Mouse (Mus musculus) midbrain, embryonic 15.5 days (tissue): Measurements from ENCODE around the gene Prcc. TPM values are rescaled to one million over a fixed set of nuclear protein-coding genes. Genes with fewer than 3 reads are reported as not detected.
"Not testable (repeated sequence)": the region's sequence is repeated elsewhere in the genome, so short reads cannot be mapped to it uniquely, and the experiment has no call there.

ENCODE experiments used
- ATAC-seq: fragments of 200-750 bp; cut with Nextera tagmentation; replicated peaks from 2 replicates; pipeline ENCODE4 v1.8.0; 2017; ENCODE audit warnings: moderate TSS enrichment
- H3K27ac ChIP-seq: fragments of 300-500 bp; sonication (generic); 2 replicates; pipeline ENCODE4 v1.5.1; 2015; ENCODE audit warnings: mild to moderate bottlenecking, inconsistent platforms
- H3K27me3 ChIP-seq: fragments of 300-500 bp; sonication (generic); replicated peaks from 2 replicates; pipeline ENCODE4 v1.6.1; 2015; ENCODE audit warnings: inconsistent platforms
- H3K36me3 ChIP-seq: fragments of 300-500 bp; sonication (generic); replicated peaks from 2 replicates; pipeline ENCODE4 v1.6.1; 2015; ENCODE audit warnings: inconsistent platforms
- H3K4me1 ChIP-seq: fragments of 300-500 bp; sonication (generic); 2 replicates; pipeline ENCODE4 v1.6.1; 2015; ENCODE audit warnings: inconsistent platforms
- H3K4me2 ChIP-seq: fragments of 300-500 bp; sonication (generic); 2 replicates; pipeline ENCODE4 v1.6.1; 2015; ENCODE audit warnings: inconsistent platforms, mild to moderate bottlenecking, moderate library complexity
- H3K4me3 ChIP-seq: fragments of 300-500 bp; sonication (generic); 2 replicates; pipeline ENCODE4 v1.5.1; 2015; ENCODE audit warnings: mild to moderate bottlenecking, inconsistent platforms
- H3K9ac ChIP-seq: fragments of 300-500 bp; sonication (generic); 2 replicates; pipeline ENCODE4 v1.6.1; 2015; ENCODE audit warnings: mild to moderate bottlenecking, inconsistent platforms
- H3K9me3 ChIP-seq: fragments of 300-500 bp; sonication (generic); 2 replicates; pipeline ENCODE4 v1.6.1; 2016; ENCODE audit warnings: inconsistent platforms
- WGBS: fragments of 180-500 bp; shearing (Covaris S2); methylation state at CpG from one replicate; pipeline ENCODE4 v1.1.7; 2015; ENCODE audit warnings: mixed read lengths; 5-methylcytosine and 5-hydroxymethylcytosine counted together
- polyA plus RNA-seq: library from polyadenylated mRNA; unstranded; fragments of >200 nt; fragmentation: Nextera tagmentation; extraction: Ambion mirVana; gene quantifications from 2 replicates; pipeline ENCODE4 v1.2.1, GENCODE M21; 2015

The Prcc gene
- polyA plus RNA-seq, 1 experiment from 2014 or later, result 15.8 TPM

DNA sequence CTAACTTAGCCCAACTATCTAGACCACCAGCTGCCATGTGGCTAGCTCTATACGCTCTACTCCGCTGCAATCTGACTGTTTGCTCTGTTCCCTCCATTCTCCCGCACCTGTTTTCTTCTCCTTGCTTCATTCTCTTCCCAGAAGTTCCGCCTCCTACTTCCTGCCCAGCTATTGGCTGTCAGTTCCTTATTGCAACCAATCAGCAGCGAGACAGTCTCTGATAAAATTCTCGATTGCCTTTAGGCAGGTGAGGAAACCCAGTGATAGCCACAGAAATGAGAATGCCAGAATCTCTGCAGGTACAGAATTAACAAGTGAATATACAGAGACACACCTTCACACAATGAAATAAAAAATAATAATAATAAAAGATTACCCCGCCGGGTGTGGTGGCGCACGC, 56.4 kb downstream of the Prcc start:
- no peak for ATAC-seq
- H3K4me2 ChIP-seq, result no peak overlapping the region
- no peaks in the 10 kb centered on the region for H3K9me3 ChIP-seq
- 56% methylated on average over 10 of the region's 10 CpGs for WGBS
- H3K36me3 ChIP-seq, result no peaks in the 10 kb centered on the region
- no peak overlapping the region for H3K4me3 ChIP-seq
- H3K4me1 ChIP-seq, result no peaks in the 10 kb centered on the region
- no peak overlapping the region for H3K27ac ChIP-seq
- no peaks in the 10 kb centered on the region for H3K27me3 ChIP-seq
- no peak overlapping the region for H3K9ac ChIP-seq

DNA sequence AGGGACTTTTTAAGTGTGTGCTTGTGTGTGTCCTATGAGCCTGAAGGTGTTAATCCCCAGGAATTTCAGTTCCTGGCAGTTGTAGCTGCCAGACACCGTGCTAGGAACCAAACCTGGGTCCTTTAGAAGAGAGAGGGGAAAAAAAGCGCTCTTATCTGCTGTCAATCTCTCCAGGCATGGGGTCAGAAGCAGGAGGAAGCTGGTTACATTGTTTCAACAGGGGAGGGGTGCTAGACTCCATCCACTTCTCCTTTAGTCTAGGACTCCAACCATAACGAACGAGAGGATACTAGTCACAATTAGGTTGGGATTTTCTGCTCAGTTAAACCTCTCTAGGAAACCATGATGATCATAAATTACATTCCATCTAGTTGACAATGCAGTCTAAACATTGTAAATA, 57.0 kb downstream of the Prcc start:
- Histone ChIP-seq H3K9ac (no peak overlapping the region), H3K27me3 (no peaks in the 10 kb centered on the region), H3K4me3 (no peak overlapping the region), H3K4me2 (no peak overlapping the region), H3K9me3 (no peaks in the 10 kb centered on the region), H3K27ac (no peak overlapping the region), H3K36me3 (no peaks in the 10 kb centered on the region), H3K4me1 (no peaks in the 10 kb centered on the region)
- ATAC-seq, result no peak
- WGBS, result 63% methylated on average over 4 of the region's 4 CpGs

DNA sequence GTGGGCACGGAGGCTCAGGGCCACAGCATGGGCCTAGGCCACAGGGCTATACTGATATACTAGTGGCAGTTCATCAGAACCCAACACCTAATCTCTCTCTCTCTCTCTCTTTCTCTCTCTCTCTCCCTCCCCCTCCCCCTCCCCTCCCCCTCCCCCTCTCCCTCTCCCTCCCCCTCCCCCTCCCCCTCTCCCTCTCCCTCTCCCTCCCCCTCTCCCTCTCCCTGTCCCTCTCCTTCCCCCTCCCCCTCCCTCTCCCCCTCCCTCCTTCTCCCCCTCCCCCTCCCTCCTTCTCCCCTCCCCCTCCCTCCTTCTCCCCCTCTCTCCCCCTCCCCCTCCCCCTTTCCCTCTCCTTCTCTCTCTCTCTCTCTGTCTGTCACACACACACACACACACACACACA, 61.2 kb downstream of the Prcc start, which contains the start of gene Pear1:
Gene Pear1 (minus strand): TSS at position 101 of the 400 bp plus-strand sequence.
- WGBS, result 86% methylated on average over 1 of the region's 1 CpGs
- not testable (repeated sequence) for ATAC-seq, H3K4me1 ChIP-seq, H3K4me2 ChIP-seq, H3K27me3 ChIP-seq, H3K36me3 ChIP-seq, H3K27ac ChIP-seq, H3K9ac ChIP-seq, H3K9me3 ChIP-seq, H3K4me3 ChIP-seq

DNA sequence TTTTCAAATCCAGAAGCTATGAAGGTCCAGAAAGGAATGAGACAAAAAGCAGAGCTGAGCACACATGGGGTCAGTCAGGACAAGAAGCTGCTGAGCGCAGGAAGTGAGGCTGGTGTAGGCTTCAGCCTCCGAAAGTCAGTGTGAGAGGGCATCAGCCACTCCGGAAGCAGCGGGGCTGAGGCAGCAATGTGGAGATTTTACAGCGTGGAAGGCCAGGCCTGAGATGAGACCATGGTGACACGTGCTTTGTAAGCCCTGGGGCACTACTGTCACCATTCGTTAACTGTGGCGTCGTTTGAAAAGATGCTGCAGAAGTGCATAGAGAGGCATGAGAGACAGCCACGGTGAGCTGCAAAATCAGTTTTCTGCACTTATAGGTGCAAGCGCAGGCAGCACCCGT, 67.2 kb downstream of the Prcc start:
- H3K4me1 ChIP-seq, result peaks cover 4% of the 10 kb centered on the region
- ATAC-seq, result 0 out of 2 replicates have a peak, but pooled peaks have one; percentile 39
- WGBS, result 50% methylated on average over 12 of the region's 12 CpGs

DNA sequence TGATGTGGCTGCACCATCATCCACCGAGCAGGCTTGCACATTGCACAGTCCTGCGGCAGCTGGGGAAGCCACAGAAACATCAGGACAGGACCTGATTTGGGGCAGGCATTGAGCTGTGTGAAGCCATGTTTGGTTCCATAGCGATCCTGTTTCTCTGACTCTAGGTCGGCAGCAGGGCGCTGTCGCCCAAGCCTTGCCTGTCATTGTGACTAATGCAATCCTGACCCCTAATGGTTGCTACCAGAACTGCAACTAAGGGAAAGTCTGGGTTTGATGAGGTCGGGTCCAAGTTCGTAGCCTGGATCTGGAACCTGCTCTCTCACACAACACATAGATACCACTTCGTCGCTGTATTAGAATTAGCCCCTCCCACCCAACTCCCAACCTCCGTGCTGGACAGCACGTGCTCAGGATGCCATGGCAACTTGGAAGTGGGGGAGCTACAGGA, 68.7 kb downstream of the Prcc start:
- no peak overlapping the region for H3K4me3 ChIP-seq
- H3K9ac ChIP-seq, result no peak overlapping the region
- 6% methylated on average over 12 of the region's 12 CpGs for WGBS
- H3K27ac ChIP-seq, result no peak overlapping the region
- ATAC-seq, result peak; percentile 76; the same call in 1 of the 2 replicates
- H3K4me1 ChIP-seq, result peaks cover 4% of the 10 kb centered on the region
- H3K4me2 ChIP-seq, result peak overlapping the region; percentile 6; the same call in 1 of the 2 replicates
- peaks cover 4% of the 10 kb centered on the region; the same call in 1 of the 2 replicates for H3K27me3 ChIP-seq
- no peaks in the 10 kb centered on the region for H3K36me3 ChIP-seq
- no peaks in the 10 kb centered on the region for H3K9me3 ChIP-seq

More for the DNA sequence above, 67.2 kb downstream of the Prcc start:
- H3K27ac ChIP-seq, result no peak overlapping the region
- H3K27me3 ChIP-seq, result 0 out of 2 replicates have a peak, but pooled peaks cover 4% of the 10 kb centered on the region
- no peaks in the 10 kb centered on the region for H3K36me3 ChIP-seq
- H3K9me3 ChIP-seq, result no peaks in the 10 kb centered on the region
- H3K4me3 ChIP-seq, result no peak overlapping the region
- H3K9ac ChIP-seq, result no peak overlapping the region
- no peak overlapping the region for H3K4me2 ChIP-seq

DNA sequence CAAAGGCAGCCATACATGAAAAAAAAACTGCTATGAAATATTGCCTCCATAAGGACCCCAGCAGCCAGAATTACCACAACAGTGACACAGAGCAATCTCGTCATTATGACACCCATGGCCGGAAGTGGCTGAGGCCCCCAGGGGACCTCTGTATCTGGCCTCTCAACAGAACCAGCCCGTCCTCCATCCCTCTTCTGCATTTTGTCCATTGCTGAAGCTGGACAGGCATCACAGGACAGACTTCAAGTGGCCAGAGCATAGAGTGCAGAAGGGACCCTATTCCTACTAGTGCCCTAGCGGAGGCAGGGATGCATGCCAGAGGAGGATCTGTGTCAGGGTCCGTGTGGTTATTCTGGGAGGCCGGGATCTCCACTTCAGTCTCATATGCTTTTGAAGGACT, 69.2 kb downstream of the Prcc start:
- ATAC-seq, result no peak
- 66% methylated on average over 6 of the region's 6 CpGs for WGBS

DNA sequence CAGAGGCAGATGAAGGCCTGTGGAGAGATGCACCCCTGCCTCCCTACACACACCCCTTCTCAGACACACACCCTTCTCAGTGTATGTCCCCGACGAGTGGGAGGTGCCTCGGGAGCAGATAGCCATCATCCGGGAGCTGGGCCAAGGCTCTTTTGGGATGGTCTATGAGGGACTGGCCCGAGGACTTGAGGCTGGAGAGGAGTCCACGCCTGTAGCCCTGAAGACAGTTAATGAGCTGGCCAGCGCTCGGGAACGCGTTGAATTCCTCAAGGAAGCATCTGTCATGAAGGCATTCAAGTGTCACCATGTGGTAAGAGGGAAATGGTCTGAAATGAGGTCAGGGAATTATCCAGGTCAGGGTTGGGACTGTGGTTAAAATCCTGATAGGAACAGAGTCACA, 72.5 kb downstream of the Prcc start:
- 73% methylated on average over 10 of the region's 10 CpGs for WGBS
- H3K36me3 ChIP-seq, result no peaks in the 10 kb centered on the region
- no peak overlapping the region for H3K9ac ChIP-seq
- H3K4me2 ChIP-seq, result no peak overlapping the region
- no peak for ATAC-seq
- H3K4me1 ChIP-seq, result peaks cover 13% of the 10 kb centered on the region
- no peak overlapping the region for H3K27ac ChIP-seq
- no peak overlapping the region for H3K4me3 ChIP-seq
- no peaks in the 10 kb centered on the region for H3K9me3 ChIP-seq
- H3K27me3 ChIP-seq, result peaks cover 39% of the 10 kb centered on the region

More for the DNA sequence above, 69.2 kb downstream of the Prcc start:
- no peaks in the 10 kb centered on the region for H3K36me3 ChIP-seq
- no peak overlapping the region for H3K4me2 ChIP-seq
- no peaks in the 10 kb centered on the region for H3K9me3 ChIP-seq
- no peak overlapping the region for H3K9ac ChIP-seq
- peaks cover 6% of the 10 kb centered on the region for H3K27me3 ChIP-seq
- H3K4me1 ChIP-seq, result peaks cover 4% of the 10 kb centered on the region
- H3K27ac ChIP-seq, result no peak overlapping the region
- no peak overlapping the region for H3K4me3 ChIP-seq

DNA sequence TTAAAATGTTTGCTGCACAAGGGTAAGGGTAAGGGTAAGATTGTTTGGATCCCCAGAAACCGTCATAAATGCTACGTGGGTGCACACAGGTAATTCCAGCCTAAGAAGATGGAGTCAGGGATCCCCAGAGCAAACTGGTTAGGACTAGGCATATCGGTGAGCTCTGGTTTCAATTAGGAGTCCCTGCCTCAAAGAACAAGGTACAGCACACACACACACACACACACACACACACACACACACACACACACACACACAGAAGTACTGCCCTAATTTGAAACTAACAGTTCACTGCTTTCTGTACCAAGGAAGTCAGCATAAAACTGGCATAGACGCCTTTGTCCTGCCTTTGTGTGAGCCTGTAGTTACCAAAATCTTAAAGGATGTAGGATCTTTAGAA, 73.0 kb downstream of the Prcc start:
- Histone ChIP-seq H3K9ac (no peak overlapping the region), H3K4me1 (peaks cover 13% of the 10 kb centered on the region), H3K4me3 (no peak overlapping the region), H3K36me3 (no peaks in the 10 kb centered on the region), H3K27ac (no peak overlapping the region), H3K4me2 (no peak overlapping the region), H3K9me3 (no peaks in the 10 kb centered on the region), H3K27me3 (peaks cover 41% of the 10 kb centered on the region)
- WGBS, result 82% methylated on average over 4 of the region's 4 CpGs
- no peak for ATAC-seq

DNA sequence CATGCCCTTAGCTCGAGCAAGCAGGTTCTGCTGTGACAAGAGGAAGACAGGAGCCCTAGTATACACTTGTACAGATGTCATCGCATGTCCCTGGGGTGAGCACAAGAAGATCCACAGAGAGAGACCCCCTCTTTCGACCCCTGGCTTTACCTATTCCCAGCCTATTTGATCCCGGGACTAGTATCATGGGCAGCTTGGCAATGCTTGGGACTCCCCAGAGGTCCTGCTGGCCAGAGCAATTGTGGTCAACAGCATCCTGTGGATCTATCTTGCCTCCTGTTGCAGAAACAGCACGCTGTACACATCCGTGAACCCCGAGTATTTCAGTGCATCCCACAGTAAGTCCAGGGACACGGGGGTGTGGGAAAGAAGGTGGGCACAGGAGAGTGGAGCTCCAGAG, 74.1 kb downstream of the Prcc start:
- Histone ChIP-seq H3K27me3 (peaks cover 42% of the 10 kb centered on the region), H3K4me1 (peaks cover 9% of the 10 kb centered on the region), H3K4me3 (no peak overlapping the region), H3K9ac (no peak overlapping the region), H3K36me3 (no peaks in the 10 kb centered on the region), H3K9me3 (no peaks in the 10 kb centered on the region), H3K4me2 (no peak overlapping the region), H3K27ac (no peak overlapping the region)
- ATAC-seq, result no peak
- WGBS, result 83% methylated on average over 8 of the region's 8 CpGs

DNA sequence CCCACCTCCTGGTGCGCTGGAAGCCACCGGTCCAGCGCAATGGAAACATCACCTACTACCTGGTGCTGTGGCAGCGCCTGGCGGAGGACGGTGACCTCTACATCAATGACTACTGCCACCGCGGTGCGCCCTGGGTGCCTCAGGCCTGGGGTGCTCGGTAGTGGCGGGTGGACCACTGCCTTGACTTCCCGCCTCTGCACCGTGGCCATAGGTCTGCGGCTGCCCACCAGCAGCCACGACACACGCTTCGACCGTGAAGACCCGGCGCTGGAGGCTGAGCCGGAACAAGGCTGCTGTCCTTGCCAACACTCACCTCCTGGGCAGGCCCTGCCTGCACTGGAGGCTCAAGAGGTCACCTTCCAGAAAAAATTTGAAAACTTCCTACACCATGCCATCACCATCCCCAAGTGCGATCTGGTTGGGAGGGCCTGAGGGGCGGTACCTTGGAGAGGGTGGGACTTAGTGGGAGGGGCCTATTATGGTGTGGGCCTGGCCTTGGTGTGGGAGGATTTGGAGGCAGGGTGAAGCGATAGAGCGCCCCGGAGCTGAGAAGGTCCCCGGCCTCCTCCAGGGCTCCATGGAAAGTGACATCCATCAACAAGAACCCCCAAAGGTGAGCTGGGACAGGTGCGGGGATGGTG, 76.0 kb downstream of the Prcc start:
- WGBS, result 6% methylated on average over 28 of the region's 28 CpGs
- Histone ChIP-seq H3K9me3 (no peaks in the 10 kb centered on the region), H3K4me3 (peak overlapping the region; percentile 13; the same call in 1 of the 2 replicates), H3K4me1 (peaks cover 9% of the 10 kb centered on the region), H3K9ac (no peak overlapping the region), H3K27me3 (peaks cover 47% of the 10 kb centered on the region), H3K36me3 (no peaks in the 10 kb centered on the region), H3K27ac (no peak overlapping the region), H3K4me2 (peak overlapping the region; percentile 36)
- ATAC-seq, result no peak

Other genes with a start within 250 kb of the Prcc start
- gene Lrrc71, start 137.0 kb downstream of the Prcc start, polyA plus RNA-seq, result 0.84 and 0.89 TPM in 2 replicates
- 1.0 and 1.6 TPM in 2 replicates for gene Ntrk1, start 90.4 kb downstream of the Prcc start, polyA plus RNA-seq
- 0.66 and 0.69 TPM in 2 replicates for gene Insrr, start 88.7 kb downstream of the Prcc start, polyA plus RNA-seq
- gene Pear1, start 61.3 kb downstream of the Prcc start, polyA plus RNA-seq, result 8.6 and 9.8 TPM in 2 replicates
- gene Sh2d2a, start 38.9 kb downstream of the Prcc start, polyA plus RNA-seq, result not detected in 2 replicates
- gene Hdgf, start 20.7 kb upstream of the Prcc start, polyA plus RNA-seq, result 173 and 190 TPM in 2 replicates
- gene Mrpl24, start 33.9 kb upstream of the Prcc start, polyA plus RNA-seq, result 51.5 and 55.4 TPM in 2 replicates
- 30.5 and 34.9 TPM in 2 replicates for gene Isg20l2, start 44.7 kb upstream of the Prcc start, polyA plus RNA-seq
- 23.0 and 23.2 TPM in 2 replicates for gene Rrnad1, start 45.1 kb upstream of the Prcc start, polyA plus RNA-seq
- gene Crabp2, start 63.1 kb upstream of the Prcc start, polyA plus RNA-seq, result 44.8 and 52.1 TPM in 2 replicates
- 33.0 and 40.7 TPM in 2 replicates for gene Nes, start 85.5 kb upstream of the Prcc start, polyA plus RNA-seq
- gene Bcan, start 114.6 kb upstream of the Prcc start, polyA plus RNA-seq, result 53.4 and 62.8 TPM in 2 replicates
- 0.71 and 0.82 TPM in 2 replicates for gene Hapln2, start 142.0 kb upstream of the Prcc start, polyA plus RNA-seq
- gene Gpatch4, start 157.5 kb upstream of the Prcc start, polyA plus RNA-seq, result 32.0 and 35.3 TPM in 2 replicates
- gene Naxe, start 172.9 kb upstream of the Prcc start, polyA plus RNA-seq, result 158 and 159 TPM in 2 replicates
- not detected in 2 replicates for gene Ttc24, start 192.7 kb upstream of the Prcc start, polyA plus RNA-seq
- gene Iqgap3, start 196.4 kb upstream of the Prcc start, polyA plus RNA-seq, result 2.7 and 3.0 TPM in 2 replicates